Mouse (Mus musculus) testis, adult 2 months (tissue): ENCODE data around the gene Tatdn2.

ENCODE experiments used
- CTCF ChIP-seq: fragments of 200-500 bp; IDR thresholded peaks from 2 replicates; pipeline ENCODE4 v1.5.1; 2012; ENCODE audit warnings: low read depth, mild to moderate bottlenecking, inconsistent platforms, low read length, moderate library complexity; ENCODE audit not compliant: control insufficient read depth, insufficient read depth, insufficient replicate concordance
- POLR2A ChIP-seq: fragments of 200-500 bp; IDR thresholded peaks from 2 replicates; pipeline ENCODE4 v1.6.1; 2012; ENCODE audit warnings: low read depth, mild to moderate bottlenecking, inconsistent platforms, low read length, moderate library complexity; ENCODE audit not compliant: control insufficient read depth

GRCm38 (mm10) chr6:113695203-113695602 lies 1.6 kb upstream of the Tatdn2 start:
- TF ChIP-seq CTCF (no peak), POLR2A (no peak)
